Mouse (Mus musculus) liver, embryonic 14.5 days (tissue): Measurements from ENCODE around the gene Adcyap1r1. TPM values are rescaled to one million over a fixed set of nuclear protein-coding genes. Genes with fewer than 3 reads are reported as not detected.

Experiments used
- ATAC-seq: fragments of 200-750 bp; cut with Nextera tagmentation; 2 replicates; pipeline ENCODE4 v1.8.0; 2017; ENCODE audit warnings: moderate number of reproducible peaks, mild to moderate bottlenecking, moderate library complexity; ENCODE audit not compliant: insufficient read depth
- DNase-seq, 3 experiments: peaks; one replicate each; pipeline ENCODE4 v3.0.0-alpha.2; 2012 to 2013; ENCODE audit warnings: low read depth in 3 of 3, low spot score in 3 of 3
- H3K27ac ChIP-seq: fragments of 300-500 bp; sonication (generic); 2 replicates; pipeline ENCODE4 v1.5.1; 2014; ENCODE audit warnings: moderate library complexity, mild to moderate bottlenecking, control low read depth, inconsistent platforms
- H3K27me3 ChIP-seq: fragments of 300-500 bp; sonication (generic); 2 replicates; pipeline ENCODE4 v1.6.1; 2014; ENCODE audit warnings: mild to moderate bottlenecking, low read length, moderate library complexity; ENCODE audit not compliant: control insufficient read depth, insufficient read depth
- H3K36me3 ChIP-seq: fragments of 300-500 bp; sonication (generic); replicated peaks from 2 replicates; pipeline ENCODE4 v1.6.1; 2014; ENCODE audit warnings: low read depth; ENCODE audit not compliant: control insufficient read depth, insufficient read depth
- H3K4me1 ChIP-seq, 2 experiments: fragments of 200-500 bp in 1 of 2; fragments of 300-500 bp in 1 of 2; sonication (generic) in 1 of 2; replicated peaks; 2 replicates each; pipeline ENCODE4 v1.6.1; 2012 to 2014; ENCODE audit warnings: antibody characterized with exemption in 1 of 2, inconsistent platforms in 1 of 2, low read length in 1 of 2; ENCODE audit not compliant: control insufficient read depth in 2 of 2, insufficient read depth in 2 of 2
- H3K4me2 ChIP-seq: fragments of 300-500 bp; sonication (generic); 2 replicates; pipeline ENCODE4 v1.6.1; 2014; ENCODE audit warnings: low read depth, mild to moderate bottlenecking, control low read depth, moderate library complexity
- H3K4me3 ChIP-seq, 2 experiments: fragments of 200-500 bp in 1 of 2; fragments of 300-500 bp in 1 of 2; sonication (generic) in 1 of 2; 2 replicates each; pipeline ENCODE4 v1.5.1; 2012 to 2014; ENCODE audit warnings: low read depth in 2 of 2, low read length in 2 of 2, mild to moderate bottlenecking in 2 of 2, control low read depth in 1 of 2, inconsistent platforms in 1 of 2, moderate library complexity in 1 of 2; ENCODE audit not compliant: insufficient read depth in 1 of 2
- H3K9ac ChIP-seq: fragments of 300-500 bp; sonication (generic); replicated peaks from 2 replicates; pipeline ENCODE4 v1.6.1; 2014; ENCODE audit warnings: mild to moderate bottlenecking, control low read depth, moderate library complexity
- H3K9me3 ChIP-seq: fragments of 300-500 bp; sonication (generic); 2 replicates; pipeline ENCODE4 v1.6.1; 2016; ENCODE audit warnings: low read length, mixed read lengths; ENCODE audit not compliant: control insufficient read depth
- CTCF ChIP-seq: IDR thresholded peaks from 2 replicates; pipeline ENCODE4 v1.5.1; 2016; ENCODE audit warnings: antibody characterized with exemption, low read depth, control low read depth
- EP300 ChIP-seq: IDR thresholded peaks from 2 replicates; pipeline ENCODE4 v1.6.1; 2016; ENCODE audit warnings: antibody characterized with exemption, low read depth
- WGBS: fragments of 180-500 bp; shearing (Covaris S2); extraction: QIAGEN DNeasy Blood & Tissue Kit; methylation state at CpG from one replicate; pipeline ENCODE4 v1.1.7; 2014; ENCODE audit not compliant: insufficient replicate concordance; 5-methylcytosine and 5-hydroxymethylcytosine counted together
- polyA plus RNA-seq, 2 experiments: library from polyadenylated mRNA; depleted of rRNA in 1 of 2; stranded (reverse) in 1 of 2; unstranded in 1 of 2; fragments of >200 nt; fragmentation: Nextera tagmentation in 1 of 2; extraction: Ambion mirVana in 1 of 2; gene quantifications; 2 replicates each; pipeline versions ENCODE4 v1.2.1 to v1.2.3; 2012 to 2014

The Adcyap1r1 gene
- polyA plus RNA-seq, 2 experiments, result 0.01 TPM; not detected in 1

- no peak for ATAC-seq
- Histone ChIP-seq H3K4me3 (no peak overlapping the region), H3K9ac (no peak overlapping the region), H3K27ac (no peak overlapping the region), H3K36me3 (no peaks in the 10 kb centered on the region), H3K4me2 (no peak overlapping the region), H3K4me1 (no peaks in the 10 kb centered on the region), H3K27me3 (no peaks in the 10 kb centered on the region), H3K9me3 (no peaks in the 10 kb centered on the region)
- no peak for TF ChIP-seq CTCF
- no peak for TF ChIP-seq EP300
- DNase-seq, result no peak
- WGBS, result 53% methylated on average over 7 of the region's 7 CpGs
These were observed 12.2 kb downstream of the Adcyap1r1 start for GRCm38 (mm10) chr6:55463966-55464365.

- Histone ChIP-seq H3K9me3 (no peaks in the 10 kb centered on the region), H3K4me2 (no peak overlapping the region), H3K9ac (no peak overlapping the region), H3K4me1 (no peaks in the 10 kb centered on the region), H3K4me3 (no peak overlapping the region), H3K27ac (no peak overlapping the region), H3K36me3 (no peaks in the 10 kb centered on the region), H3K27me3 (no peaks in the 10 kb centered on the region)
- ATAC-seq, result no peak
- WGBS, result 48% methylated on average over 4 of the region's 4 CpGs
- no peak for DNase-seq
- no peak for TF ChIP-seq EP300
- no peak for TF ChIP-seq CTCF
These were observed 13.5 kb downstream of the Adcyap1r1 start for GRCm38 (mm10) chr6:55465311-55465710.

DNA sequence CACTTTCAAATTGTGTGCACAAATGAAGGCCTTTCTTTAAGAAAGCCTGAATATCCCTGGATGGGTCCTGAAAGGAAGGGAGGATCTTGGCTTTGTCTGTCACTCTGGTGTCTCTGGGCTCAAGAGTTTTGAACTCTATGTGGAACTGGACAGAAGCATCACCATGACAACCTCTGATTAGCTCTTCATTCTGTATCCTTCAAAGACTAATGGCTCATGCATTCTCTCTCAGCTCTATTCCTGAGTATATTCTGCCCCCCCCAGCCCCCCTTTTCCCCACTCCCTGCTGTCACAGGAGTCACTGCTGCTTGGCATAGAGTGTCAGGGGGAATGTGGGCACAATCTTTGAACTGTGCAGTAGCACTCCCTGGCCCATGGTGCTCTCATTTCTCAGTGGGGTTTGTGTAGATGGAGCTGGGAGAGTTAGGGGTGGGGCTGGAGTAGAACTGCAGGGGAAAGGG is 14.6 kb downstream of the Adcyap1r1 start:
- Histone ChIP-seq H3K27me3 (no peaks in the 10 kb centered on the region), H3K9ac (no peak overlapping the region), H3K4me2 (no peak overlapping the region), H3K4me3 (no peak overlapping the region), H3K36me3 (no peaks in the 10 kb centered on the region), H3K9me3 (no peaks in the 10 kb centered on the region), H3K4me1 (no peaks in the 10 kb centered on the region), H3K27ac (no peak overlapping the region)
- TF ChIP-seq EP300 (no peak), CTCF (no peak)
- ATAC-seq, result no peak
- DNase-seq, result no peak

DNA sequence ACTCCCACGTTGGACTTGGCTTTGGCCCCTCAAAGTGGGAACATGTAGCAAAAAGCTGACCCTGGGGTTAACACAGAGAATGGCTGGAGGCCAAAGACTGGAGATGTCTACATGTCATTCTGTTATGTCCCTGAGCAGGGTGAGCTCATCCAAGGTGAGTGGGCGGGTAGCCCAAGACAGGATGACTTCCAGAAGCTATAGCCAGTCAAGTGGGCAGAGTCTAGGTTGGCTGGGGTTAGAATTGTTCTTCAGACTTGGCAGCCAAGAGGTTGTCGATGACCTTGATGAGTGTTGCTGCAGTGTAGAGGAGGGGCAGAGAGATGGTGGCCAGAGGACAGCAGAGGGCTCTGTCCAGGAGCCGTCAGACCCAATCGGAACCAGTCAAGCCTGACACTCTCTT is 18.9 kb downstream of the Adcyap1r1 start:
- Histone ChIP-seq H3K4me2 (no peak overlapping the region), H3K9me3 (no peaks in the 10 kb centered on the region), H3K27ac (no peak overlapping the region), H3K27me3 (no peaks in the 10 kb centered on the region), H3K9ac (no peak overlapping the region), H3K4me1 (no peaks in the 10 kb centered on the region), H3K4me3 (no peak overlapping the region), H3K36me3 (no peaks in the 10 kb centered on the region)
- WGBS, result 42% methylated on average over 4 of the region's 5 CpGs
- TF ChIP-seq CTCF (no peak), EP300 (no peak)
- ATAC-seq, result no peak
- DNase-seq, result no peak

DNA sequence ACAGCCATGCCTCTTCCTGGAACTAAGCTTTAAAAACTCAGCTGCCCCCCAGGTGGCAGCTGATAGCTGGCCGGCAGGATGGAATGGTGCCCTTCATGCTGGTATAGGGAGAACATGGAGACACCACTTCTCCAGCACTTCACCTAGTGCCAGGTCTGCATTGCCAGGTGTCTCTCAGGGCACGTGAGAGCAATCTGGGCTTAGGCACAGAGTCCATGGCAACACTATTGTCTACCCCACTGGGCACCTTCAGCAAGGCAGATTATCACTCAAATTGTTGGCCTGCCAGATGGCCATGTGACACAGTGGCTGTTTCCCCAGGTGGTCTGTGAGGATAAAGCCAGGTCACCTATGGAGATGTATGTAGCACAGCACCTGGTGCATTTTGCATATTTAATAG is 20.6 kb downstream of the Adcyap1r1 start:
- H3K9me3 ChIP-seq, result no peaks in the 10 kb centered on the region
- no peak overlapping the region for H3K4me2 ChIP-seq
- H3K27ac ChIP-seq, result no peak overlapping the region
- 50% methylated on average over 2 of the region's 2 CpGs for WGBS
- TF ChIP-seq EP300 (no peak), CTCF (no peak)
- H3K36me3 ChIP-seq, result no peaks in the 10 kb centered on the region
- H3K4me1 ChIP-seq, result no peaks in the 10 kb centered on the region
- no peak overlapping the region for H3K4me3 ChIP-seq
- no peak for ATAC-seq
- no peak for DNase-seq
- H3K27me3 ChIP-seq, result no peaks in the 10 kb centered on the region
- no peak overlapping the region for H3K9ac ChIP-seq

GRCm38 (mm10) chr6:55480988-55481387 is 29.2 kb downstream of the Adcyap1r1 start:
- ATAC-seq (no peak), DNase-seq (no peak)
- Histone ChIP-seq H3K27ac (no peak overlapping the region), H3K9ac (no peak overlapping the region), H3K9me3 (no peaks in the 10 kb centered on the region), H3K4me3 (no peak overlapping the region), H3K4me2 (no peak overlapping the region), H3K27me3 (no peaks in the 10 kb centered on the region), H3K4me1 (no peaks in the 10 kb centered on the region), H3K36me3 (no peaks in the 10 kb centered on the region)
- 69% methylated on average over 1 of the region's 1 CpGs for WGBS
- TF ChIP-seq EP300, result no peak
